Mouse (Mus musculus) layer of hippocampus, adult 2 months (tissue): Measurements from ENCODE around the gene Hist1h2bp. TPM values are rescaled to one million over a fixed set of nuclear protein-coding genes. Genes with fewer than 3 reads are reported as not detected.
A peak's percentile ranks its signal among the peaks of the same experiment; 100 is the strongest.
"Not testable (repeated sequence)": the region's sequence is repeated elsewhere in the genome, so short reads cannot be mapped to it uniquely, and the experiment has no call there.

Source experiments
- DNase-seq, 2 experiments: peaks; one replicate each; pipeline ENCODE4 v3.0.0; 2022; ENCODE audit warnings: low spot score in 2 of 2
- H3K27ac ChIP-seq: fragments of 200-600 bp; 2 replicates; pipeline ENCODE4 v1.8.1; 2022
- H3K4me3 ChIP-seq: fragments of 200-600 bp; 2 replicates; pipeline ENCODE4 v1.8.1; 2022; ENCODE audit warnings: mild to moderate bottlenecking
- CTCF ChIP-seq: fragments of 200-600 bp; conservative IDR thresholded peaks from 2 replicates; pipeline ENCODE4 v1.8.1; 2022; ENCODE audit warnings: antibody characterized with exemption, mild to moderate bottlenecking, moderate library complexity
- total RNA-seq, 2 experiments: library from RNA; stranded (reverse); gene quantifications; 2 replicates each; pipeline ENCODE4 v1.2.3; 2021

Gene Hist1h2bp
- total RNA-seq, 2 experiments from 2014 or later: 6.8 to 8.1 TPM

DNA sequence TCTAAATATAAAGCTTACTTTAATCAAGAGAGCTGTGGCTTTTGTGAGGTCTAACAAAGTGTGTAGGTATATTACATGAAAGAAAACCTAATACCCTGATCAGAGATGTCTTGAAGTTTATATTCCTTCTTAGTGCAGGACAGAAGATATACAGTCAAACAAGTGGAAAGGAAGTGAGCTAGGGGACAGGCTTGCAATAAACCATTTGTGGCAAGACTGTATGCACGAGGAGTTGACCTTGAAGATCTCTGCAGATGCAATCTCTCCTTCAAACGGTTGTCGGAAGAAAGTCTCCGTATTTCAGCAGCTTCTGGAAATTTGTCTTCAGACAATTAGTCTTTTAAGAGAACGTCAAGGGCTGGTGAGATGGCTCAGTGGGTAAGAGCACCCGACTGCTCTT lies 2.7 kb downstream of the Hist1h2bp start:
- DNase-seq: no peak
- Histone ChIP-seq H3K4me3 (no peak overlapping the region), H3K27ac (no peak overlapping the region)
- TF ChIP-seq CTCF: no peak

GRCm38 (mm10) chr13:21790601-21791283 lies 3.5 kb downstream of the Hist1h2bp start:
- TF ChIP-seq CTCF: no peak
- Histone ChIP-seq H3K4me3 (no peak overlapping the region; the same call in 1 of the 2 replicates), H3K27ac (no peak overlapping the region)
- DNase-seq: no peak

DNA sequence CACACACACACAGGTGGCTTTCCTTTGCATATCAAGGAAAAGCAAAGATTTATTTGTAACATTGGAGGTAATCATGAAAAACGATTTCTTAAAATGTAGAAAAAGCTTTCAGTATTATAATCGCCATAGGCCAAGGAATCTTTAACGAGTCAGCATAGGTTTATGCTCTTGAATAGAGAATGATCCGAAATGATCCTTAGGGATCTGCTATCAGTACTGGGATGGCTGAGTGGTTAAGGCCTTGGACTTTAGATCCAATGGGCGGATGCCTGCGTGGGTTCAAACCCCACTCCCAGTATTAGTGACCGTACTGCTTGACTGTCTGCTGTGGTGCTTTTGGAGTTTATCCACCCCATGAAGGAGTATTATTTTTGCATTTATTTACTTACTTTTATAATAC lies 8.3 kb downstream of the Hist1h2bp start:
- Histone ChIP-seq H3K27ac (no peak overlapping the region), H3K4me3 (no peak overlapping the region)
- no peak for TF ChIP-seq CTCF
- no peak for DNase-seq

DNA sequence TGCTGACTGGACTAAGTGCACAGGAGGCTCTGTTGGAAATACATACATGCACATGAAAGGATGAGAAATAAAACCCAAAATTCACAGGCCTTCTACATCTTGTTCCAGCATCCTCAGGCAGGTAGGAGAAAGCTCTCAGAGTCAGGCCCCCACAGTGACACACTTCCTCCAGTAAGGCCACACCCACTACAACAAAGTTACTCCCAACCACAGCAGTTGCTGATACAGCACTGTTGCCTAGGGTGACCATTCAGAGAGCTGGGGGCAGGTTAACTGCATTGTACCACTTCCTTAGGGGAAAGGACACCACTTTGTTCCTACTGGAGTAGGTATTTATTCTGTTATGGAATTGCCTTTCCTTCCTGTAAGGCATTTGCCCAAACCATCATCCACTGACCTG lies 9.9 kb downstream of the Hist1h2bp start:
- not testable (repeated sequence) for DNase-seq, H3K4me3 ChIP-seq, H3K27ac ChIP-seq

DNA sequence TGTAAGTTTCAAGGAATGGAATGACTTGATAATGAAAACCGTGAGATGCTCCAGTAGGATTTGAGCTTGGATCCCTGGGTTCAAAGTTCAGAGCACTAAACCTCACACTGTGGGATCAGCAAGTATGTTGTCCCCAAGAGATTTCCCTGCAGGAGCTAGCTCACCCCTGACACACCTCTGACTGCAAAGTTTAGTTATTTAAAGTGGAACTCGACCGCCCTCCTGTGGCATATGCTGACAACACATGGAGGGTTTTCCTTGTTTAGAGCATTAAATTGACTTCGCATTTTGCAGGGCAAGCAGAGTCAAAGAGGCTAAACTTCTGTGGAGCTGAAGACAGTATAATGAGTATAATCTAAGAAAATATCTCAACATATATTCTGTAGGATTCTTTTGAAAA lies 15.8 kb downstream of the Hist1h2bp start:
- H3K4me3 ChIP-seq, H3K27ac ChIP-seq, DNase-seq: not testable (repeated sequence)

GRCm38 (mm10) chr13:21810073-21810472 lies 22.8 kb downstream of the Hist1h2bp start, which contains the start of the genes Hist1h2bq and Hist1h2ao:
Gene Hist1h2bq (minus strand): TSS chr13:21810197.
Gene Hist1h2ao (plus strand): TSS chr13:21810465.
- H3K4me3 ChIP-seq, DNase-seq, H3K27ac ChIP-seq: not testable (repeated sequence)

DNA sequence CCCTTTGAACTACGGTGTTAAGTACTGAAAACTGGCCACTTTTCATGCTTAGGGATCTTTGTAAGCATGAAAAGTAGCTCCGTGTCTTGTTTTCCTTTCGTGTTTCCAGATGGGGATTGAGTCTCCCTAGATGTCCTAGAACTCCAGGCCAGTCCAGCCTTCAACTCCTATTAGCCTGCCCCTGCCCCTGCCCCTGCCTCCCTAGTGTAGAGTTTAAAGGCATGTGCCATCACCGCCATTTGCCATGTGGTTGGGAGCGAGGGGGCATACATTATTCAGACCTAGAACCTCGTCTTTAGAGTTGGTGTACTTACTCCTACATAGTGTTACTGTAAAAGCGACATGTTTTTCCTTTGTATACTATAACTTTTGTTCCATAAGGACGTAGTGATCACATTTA lies 23.8 kb downstream of the Hist1h2bp start:
- not testable (repeated sequence) for DNase-seq, H3K4me3 ChIP-seq, H3K27ac ChIP-seq

DNA sequence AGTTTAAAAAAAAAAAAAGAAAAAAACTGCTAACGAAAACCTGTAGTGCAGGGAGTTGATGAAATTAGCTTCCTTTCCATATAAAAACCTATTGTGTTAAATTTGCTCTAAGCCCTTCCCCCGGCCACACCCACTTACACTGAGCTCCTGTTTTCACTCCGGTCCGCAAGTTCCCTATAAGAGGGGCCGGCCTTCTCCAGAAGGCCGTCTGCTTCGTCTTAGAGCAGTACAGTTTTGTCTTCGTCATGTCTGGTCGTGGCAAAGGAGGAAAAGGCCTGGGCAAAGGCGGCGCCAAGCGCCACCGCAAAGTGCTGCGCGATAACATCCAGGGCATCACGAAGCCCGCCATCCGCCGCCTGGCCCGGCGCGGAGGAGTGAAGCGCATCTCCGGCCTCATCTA lies 24.3 kb downstream of the Hist1h2bp start, which contains the start of gene Hist1h4m:
Hist1h4m (plus strand) TSS at position 208 of the 400 bp plus-strand sequence.
- H3K4me3 ChIP-seq, H3K27ac ChIP-seq: not testable (repeated sequence)
- DNase-seq: peak; percentile 46

GRCm38 (mm10) chr13:21812092-21812491 lies 24.8 kb downstream of the Hist1h2bp start:
- DNase-seq, H3K27ac ChIP-seq, H3K4me3 ChIP-seq: not testable (repeated sequence)

- not testable (repeated sequence) for H3K27ac ChIP-seq, DNase-seq, H3K4me3 ChIP-seq
Observed at GRCm38 (mm10) chr13:21820082-21820890, 33.0 kb downstream of the Hist1h2bp start.

- H3K27ac ChIP-seq: no peak overlapping the region
- no peak overlapping the region for H3K4me3 ChIP-seq
- no peak for DNase-seq
- TF ChIP-seq CTCF: no peak
Observed at GRCm38 (mm10) chr13:21828511-21828910, 41.2 kb downstream of the Hist1h2bp start.

- DNase-seq: no peak
- no peak for TF ChIP-seq CTCF
- no peak overlapping the region for H3K4me3 ChIP-seq
- no peak overlapping the region for H3K27ac ChIP-seq
Observed at GRCm38 (mm10) chr13:21830344-21830743, 43.1 kb downstream of the Hist1h2bp start.

DNA sequence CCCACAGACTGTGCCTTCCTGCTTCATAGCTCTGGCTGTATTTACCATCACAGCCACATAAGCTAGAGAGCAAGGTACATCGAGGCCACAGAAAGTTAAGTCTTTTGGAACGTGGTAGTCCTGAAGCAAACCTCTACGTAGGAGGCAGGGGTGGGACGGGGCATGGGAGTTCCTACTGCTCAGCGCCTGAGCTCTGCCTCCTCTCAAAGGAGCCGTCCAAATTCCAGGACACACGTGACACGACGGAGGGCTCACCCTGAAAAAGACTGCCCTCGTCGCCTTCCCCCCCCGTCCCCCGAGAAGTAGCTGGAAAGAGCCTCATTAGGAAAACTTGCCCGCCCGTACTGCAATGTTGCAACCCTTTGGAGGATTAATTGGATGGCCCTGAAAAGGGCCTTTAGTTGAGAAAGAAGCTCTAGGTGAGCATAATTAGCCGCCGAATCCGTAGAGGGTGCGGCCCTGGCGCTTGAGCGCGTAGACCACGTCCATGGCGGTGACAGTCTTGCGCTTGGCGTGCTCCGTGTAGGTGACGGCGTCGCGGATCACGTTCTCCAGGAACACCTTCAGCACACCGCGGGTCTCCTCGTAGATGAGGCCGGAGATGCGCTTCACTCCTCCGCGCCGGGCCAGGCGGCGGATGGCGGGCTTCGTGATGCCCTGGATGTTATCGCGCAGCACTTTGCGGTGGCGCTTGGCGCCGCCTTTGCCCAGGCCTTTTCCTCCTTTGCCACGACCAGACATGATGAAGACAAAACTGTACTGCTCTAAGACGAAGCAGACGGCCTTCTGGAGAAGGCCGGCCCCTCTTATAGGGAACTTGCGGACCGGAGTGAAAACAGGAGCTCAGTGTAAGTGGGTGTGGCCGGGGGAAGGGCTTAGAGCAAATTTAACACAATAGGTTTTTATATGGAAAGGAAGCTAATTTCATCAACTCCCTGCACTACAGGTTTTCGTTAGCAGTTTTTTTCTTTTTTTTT lies 44.4 kb downstream of the Hist1h2bp start, which contains the start of gene Hist1h4n:
Hist1h4n (minus strand) TSS at position 779 of the 977 bp plus-strand sequence.
- H3K27ac ChIP-seq: not testable (repeated sequence)
- peak; percentile 23 to 27 for DNase-seq
- H3K4me3 ChIP-seq: peak within 1 kb of the TSS; percentile 24; the same call in 1 of the 2 replicates

GRCm38 (mm10) chr13:21833461-21833860 lies 46.2 kb downstream of the Hist1h2bp start, which contains the start of the genes Hist1h2ap and Hist1h2br:
Gene Hist1h2ap (minus strand): TSS chr13:21833507.
Gene Hist1h2br (plus strand): TSS chr13:21833743.
- H3K27ac ChIP-seq, DNase-seq, H3K4me3 ChIP-seq: not testable (repeated sequence)
